Mouse (Mus musculus) left cerebral cortex, postnatal 10 days (tissue): ENCODE results near the gene Stac2. TPM values are rescaled to one million over a fixed set of nuclear protein-coding genes. Genes with fewer than 3 reads are reported as not detected.
A peak's percentile ranks its signal among the peaks of the same experiment; 100 is the strongest.

Experiments
- DNase-seq, 2 experiments: peaks; one replicate each; pipeline ENCODE4 v3.0.0; 2021 to 2022; ENCODE audit warnings: low spot score in 2 of 2, mixed read lengths in 1 of 2; ENCODE audit errors: extremely low spot score in 1 of 2
- intact Hi-C: fragments of 180-260 bp; cut with DNase I; formaldehyde crosslinking; loops from one replicate; pipeline ENCODE4 v1.15.1; 2025
- total RNA-seq, 2 experiments: library from RNA; stranded (reverse); gene quantifications; 2 replicates each; pipeline ENCODE4 v1.2.3; 2021

Gene Stac2
- total RNA-seq, 2 experiments from 2014 or later = 15.3 to 17.7 TPM

DNA sequence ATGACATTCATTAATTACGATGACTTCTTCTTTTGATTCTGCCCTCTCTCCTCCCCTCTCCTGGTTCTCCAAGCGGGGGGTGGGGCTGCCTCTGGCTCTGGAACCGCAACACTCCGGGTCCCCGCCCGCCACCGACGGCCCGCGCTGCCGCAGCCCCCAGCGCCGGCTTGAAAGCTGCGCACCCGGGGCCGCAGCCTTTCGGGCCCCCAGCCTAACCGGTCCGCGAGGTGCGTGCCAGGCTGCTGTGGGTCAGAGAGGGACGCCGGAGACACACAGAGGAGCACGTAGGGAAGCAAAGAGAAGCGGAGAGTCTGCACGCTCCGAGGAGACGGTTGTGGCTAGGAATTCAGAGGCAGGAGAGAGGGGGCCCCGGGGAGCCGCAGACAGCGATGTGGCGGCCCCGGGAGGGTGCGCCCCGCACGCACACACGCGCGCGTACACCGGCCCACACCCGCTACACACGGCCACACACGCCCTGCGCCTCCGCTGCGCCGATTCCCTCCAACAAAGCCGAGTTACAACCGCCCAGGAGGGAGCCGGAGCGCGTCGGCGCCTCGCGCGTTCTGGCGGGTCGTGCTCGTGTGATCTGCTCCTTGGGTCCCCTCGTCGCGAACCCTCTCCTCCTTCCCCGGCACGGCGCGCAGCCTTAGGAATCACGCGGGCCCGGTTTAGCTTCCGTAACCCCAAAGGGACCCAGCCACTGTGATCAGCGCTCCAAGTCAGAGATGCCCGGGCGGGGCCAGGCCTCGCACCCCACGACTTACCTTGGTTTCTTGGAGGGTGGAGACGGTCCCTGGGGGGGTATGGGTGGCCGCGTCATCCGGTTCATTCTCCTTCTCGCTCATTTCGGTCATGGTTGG is 903 bp downstream of the Stac2 start:
- intact Hi-C loops = no loop called here
- DNase-seq = no peak

DNA sequence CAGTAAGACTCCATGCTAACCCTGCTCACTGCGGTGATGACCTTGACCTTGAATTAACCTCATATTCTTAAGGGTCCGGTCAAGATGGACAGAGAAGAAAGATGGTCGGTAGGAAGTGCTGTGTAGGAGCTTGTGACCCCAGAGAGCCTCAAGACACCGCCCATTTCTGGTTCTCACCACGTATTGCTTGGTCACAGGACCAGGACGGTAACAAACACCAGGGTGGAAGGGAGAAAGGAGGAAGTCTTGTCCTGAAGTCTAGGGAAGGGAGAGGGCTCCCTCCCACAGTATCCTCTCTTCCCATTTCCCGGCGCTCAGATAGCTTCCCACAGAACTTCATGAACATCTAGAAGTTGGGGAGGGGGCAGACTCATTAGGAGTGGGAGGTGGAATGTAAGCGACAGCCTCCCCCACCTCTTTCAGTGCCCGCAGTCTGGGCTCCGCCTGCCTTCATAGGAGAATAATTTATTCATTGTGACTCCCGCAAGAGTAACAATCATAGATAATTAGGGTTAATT is 1.6 kb downstream of the Stac2 start:
- no peak for DNase-seq
- intact Hi-C loops = no loop called here

DNA sequence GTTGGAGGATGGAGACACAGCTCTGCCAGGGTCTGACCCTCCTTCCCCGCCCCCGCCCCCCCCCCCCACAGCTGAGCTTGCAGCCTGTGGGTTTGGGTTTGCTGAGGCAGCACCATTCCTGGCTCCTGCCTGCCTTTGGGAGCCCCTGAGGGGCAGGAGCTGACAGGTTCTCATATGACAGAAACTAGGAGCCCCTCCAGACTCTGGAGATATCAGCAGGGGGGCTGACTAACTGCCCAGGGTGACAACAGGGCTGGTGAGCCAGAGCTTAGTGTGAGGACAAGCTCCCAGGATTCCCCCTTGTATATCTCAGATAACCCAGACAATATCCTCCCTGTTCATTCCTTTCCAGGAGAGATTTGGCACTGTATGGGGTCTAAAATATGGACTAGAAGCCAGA is 2.3 kb downstream of the Stac2 start:
- intact Hi-C loops = no loop called here

DNA sequence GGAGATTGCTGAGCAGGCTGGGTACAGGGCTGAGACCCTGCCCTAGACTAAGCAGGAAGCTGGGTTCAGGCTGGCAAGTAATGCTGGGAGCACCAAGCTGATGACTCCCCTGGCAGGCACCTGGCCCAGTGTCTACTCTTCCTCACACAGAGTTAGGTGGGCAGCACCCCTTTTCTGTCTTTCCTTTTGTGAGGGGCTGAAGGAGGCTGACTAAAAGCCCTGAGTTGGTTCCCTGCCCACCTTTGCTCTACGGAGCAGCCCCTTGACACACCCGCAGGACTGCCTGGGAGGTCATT is 2.8 kb downstream of the Stac2 start:
- intact Hi-C loops = no loop called here
- DNase-seq = no peak

More for the DNA sequence above, 2.3 kb downstream of the Stac2 start:
- DNase-seq = no peak

DNA sequence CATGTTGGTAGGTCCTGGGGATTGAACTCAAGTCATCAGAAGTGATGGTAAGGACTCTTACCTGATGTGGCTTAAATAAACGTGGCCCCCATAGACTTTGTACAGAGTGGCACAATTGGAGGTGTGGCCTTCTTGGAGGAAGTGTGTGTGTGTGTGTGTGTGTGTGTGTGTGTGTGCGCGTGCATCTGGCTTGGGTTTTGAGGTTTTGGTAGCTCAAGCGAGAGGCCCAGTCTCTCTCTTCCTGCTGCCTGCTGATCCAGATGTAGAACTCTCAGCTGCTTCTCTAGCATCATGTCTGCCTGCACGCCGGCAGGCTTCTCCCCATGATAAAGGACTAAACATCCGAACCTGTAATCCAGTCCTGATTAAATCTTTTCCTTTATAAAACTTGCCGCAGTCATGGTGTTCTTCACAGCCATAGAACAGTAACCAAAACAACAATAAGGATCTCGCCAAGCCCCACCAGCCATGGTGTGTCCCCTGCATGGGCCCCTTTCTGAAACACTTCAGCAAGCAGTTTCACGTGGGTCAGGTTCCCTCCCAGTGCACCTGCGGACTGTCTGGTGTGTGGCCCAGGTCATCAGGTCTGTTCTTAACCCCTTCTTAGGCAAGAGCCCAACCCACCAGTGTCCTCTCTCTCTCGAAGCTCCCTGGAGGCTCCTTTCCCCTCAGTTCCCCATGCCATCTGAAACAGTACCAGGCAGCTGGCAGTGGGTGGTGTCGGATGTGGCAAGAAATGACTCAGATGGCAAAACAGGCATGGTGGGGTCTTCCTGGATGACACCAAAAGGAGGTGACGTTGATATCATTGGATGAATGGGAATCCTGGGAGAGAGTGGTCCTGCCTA is 3.4 kb downstream of the Stac2 start:
- DNase-seq = no peak
- intact Hi-C loops = no loop called here

DNA sequence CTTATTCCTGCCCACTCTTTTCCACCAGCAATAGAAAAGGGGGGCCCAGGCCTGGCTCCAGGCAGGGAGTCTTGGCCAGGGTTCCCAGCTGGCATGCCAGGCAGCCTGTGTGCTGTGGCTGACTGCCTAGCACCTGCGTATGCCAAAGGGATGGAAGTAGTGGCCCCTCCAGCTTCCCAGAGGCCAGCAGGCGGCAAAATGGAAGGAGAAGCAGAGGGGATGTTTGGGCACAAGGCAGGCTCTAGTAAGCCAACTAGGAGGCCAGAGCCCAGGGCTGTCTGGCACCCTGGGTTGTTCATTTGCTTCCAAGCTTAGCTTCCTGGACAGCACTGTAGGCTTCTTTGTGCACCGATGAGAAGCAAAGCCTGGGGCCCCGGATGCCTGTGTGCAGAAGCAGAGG is 5.5 kb downstream of the Stac2 start:
- DNase-seq = peak; percentile 63 to 72
- intact Hi-C loops = no loop called here

DNA sequence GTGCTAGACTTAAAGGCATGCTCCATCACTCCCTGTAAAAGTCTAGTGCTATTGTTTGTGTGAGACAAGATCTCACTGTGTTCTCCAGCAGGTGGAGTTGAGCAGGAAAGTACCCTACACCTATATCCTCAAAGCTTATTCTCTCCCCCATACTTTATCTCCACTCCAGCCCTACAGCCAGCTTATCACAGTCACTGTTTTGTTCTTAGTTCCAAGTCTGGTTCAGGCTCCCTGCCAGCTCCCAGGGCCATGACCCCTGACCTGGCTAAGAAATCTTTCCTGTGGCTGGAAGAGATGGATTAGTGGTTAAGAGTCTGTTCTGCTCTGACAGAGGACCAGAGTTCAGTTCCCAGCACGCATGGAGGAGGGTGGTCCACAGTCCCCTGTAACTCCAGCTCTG is 6.8 kb downstream of the Stac2 start:
- no peak for DNase-seq
- intact Hi-C loops = no loop called here

DNA sequence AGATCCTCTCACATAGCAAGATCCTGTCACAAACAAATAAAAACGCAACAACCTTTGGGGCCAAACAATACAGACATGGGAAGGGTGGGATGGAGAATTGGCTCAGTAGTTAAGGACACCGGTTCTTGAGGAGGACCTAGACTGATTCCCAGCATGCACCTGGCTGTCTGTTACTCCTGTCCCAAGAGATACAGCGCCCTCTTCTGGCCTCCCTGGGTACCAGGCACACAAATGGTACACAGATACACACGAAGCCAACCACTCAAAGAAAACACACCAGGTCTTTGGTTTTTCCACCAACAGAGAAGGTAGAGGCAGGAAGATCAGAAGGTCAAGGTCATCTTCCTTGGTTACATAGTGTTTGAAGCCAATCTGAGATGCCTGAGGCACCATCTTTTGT is 7.7 kb downstream of the Stac2 start:
- no peak for DNase-seq

DNA sequence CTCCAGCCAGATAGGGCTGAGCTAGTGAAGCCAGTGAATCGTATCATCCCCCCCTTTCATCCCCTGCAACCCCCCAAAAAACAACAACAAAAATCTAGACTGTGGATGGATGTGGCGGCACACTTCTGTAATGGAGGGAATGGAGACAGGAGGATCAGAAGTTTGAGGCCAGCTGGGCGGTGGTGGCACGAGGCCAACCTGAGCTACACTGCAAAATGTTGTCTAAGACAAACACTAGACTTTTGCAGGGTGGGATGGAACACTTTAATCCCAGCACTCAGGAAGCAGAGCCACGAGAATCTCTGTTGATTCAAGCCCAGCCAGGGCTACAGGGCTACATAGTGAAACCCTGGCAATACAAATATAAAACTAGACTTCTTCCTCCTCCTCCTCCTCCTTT is 9.2 kb downstream of the Stac2 start:
- DNase-seq = no peak
- intact Hi-C loops = no loop called here

More for the DNA sequence above, 7.7 kb downstream of the Stac2 start:
- intact Hi-C loops = no loop called here

DNA sequence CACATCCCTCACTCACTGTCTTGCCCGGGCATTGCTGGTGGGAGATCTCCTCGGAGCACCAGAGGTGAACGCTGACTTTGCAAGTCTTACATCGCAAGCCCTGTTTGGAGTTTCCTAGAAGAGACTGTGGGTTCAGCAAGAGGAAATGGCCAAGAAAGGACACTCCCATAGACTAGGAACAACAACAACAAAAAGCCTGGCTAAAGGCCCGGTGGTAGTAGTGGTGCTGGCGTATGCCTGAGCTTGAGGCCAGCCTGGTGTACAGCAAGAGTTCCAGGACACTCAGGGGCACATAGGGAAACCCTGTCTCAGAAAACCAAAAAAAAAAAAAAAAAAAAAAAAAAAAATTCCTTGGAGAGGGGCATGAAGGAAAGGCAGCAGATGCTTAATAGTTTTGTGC is 10.5 kb downstream of the Stac2 start:
- DNase-seq = no peak
- intact Hi-C loops = no loop called here

DNA sequence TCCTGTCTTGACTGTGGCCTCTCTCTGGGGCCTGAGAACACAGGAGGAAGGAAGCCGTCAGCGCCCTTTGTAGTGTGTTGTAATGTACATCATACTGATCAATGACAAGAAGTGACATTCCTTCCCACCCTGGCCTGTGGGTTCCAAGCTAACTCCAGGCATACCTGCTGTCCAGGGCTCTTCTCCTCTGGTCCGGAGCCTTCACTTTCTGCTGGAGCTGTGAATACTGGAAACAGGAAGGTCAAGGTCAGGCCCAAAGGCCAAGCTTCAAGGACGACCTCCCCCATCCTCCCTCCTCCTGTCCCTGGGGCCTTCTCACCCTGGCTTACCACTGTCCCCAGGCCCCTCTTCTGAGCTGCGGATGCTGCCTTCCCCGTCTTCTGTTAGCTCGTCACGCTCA is 12.3 kb downstream of the Stac2 start:
- intact Hi-C loops = no loop called here
- DNase-seq = no peak

DNA sequence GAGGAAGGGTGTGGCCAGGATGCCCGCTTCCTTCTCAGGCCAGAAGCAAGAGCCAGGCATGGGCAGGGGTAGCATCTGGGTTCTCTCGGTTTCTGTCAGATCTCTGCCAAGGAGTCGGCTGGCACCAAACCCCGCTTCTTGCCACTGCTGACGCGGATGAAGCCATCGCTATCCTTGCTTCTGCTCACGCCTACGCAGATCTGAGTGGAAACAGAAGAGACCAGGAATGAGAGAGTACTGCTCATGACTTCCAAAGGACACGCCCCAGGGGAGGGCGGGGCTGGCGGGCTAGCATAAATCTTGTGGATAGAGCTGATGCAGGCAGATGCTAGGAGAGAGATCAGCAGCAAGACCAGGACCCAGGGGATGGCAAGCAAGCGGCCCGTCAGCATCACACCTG is 15.4 kb downstream of the Stac2 start:
- intact Hi-C loops = loop anchor here (10.0 kb wide), 1 partner anchor 167 kb away; the partner anchor contains the start of gene Cdk12
- peak in 1 of 2 experiments; percentile 64 for DNase-seq

DNA sequence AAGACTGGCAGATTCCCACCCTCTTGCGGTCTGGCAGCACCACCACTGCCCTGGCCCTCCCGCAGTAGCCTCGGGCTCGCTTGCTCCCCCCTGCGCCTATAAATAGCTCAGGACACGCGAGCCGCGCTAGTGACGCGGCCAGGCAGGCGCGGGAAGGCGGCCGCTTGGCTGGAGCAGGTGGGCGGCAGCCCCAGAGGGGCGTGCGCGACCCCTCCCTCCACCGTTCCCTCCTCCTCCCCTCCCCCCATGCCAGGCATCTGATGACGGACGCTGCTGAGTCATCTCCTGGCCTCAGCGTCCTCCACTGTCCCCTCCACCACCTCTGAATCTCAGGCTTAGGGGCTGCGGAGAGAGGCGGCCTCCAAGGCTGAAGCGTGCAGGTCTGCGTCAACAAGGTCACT is 17.3 kb downstream of the Stac2 start:
- peak in 1 of 2 experiments; percentile 80 for DNase-seq
- intact Hi-C loops = loop anchor here (10.0 kb wide), 1 partner anchor 169 kb away; the partner anchor contains the start of gene Cdk12

DNA sequence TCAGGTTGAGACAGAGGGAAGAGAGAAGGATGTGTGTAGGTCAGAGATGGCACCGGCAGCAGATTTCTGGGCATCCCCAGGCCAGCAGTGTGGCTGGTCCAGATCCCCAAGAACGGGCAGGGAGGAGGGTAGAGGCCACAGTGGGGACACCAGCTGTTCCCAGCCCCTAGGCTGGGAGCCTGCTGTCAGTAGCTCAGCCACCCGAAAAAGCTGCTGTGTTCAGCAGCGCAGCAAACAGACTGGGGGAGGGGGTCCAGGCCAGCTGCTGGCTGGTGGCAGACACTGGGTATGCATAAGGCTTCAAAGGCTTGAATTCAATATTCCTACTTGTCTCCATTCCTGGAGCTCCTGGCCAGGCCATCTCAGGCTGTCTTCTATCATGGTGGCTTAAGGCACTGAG is 18.4 kb downstream of the Stac2 start:
- DNase-seq = peak in 1 of 2 experiments; percentile 62
- intact Hi-C loops = loop anchor here (10.0 kb wide), 1 partner anchor 170 kb away; the partner anchor contains the start of gene Cdk12

DNA sequence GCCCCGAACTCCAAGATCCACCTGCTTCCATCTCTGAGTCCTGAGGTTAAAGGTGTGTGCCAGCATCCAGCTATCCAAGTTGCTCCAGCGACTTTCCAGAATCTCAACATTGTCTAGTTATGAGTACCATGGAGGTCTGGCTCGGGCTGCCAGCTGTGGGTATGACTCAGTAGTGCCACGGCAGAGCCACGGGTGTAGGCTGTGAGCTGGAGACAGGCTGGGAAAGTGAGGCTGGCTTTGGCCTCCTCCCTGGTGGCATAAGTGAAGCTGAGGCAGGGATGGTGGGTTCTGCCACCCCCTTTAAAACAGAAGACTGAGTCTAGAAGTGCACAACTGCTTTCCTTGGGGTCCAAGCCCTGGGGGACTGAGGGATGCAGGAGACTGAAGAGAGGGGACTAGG is 19.2 kb downstream of the Stac2 start:
- DNase-seq = no peak
- intact Hi-C loops = loop anchor here (10.0 kb wide), 1 partner anchor 171 kb away; the partner anchor contains the start of gene Cdk12

DNA sequence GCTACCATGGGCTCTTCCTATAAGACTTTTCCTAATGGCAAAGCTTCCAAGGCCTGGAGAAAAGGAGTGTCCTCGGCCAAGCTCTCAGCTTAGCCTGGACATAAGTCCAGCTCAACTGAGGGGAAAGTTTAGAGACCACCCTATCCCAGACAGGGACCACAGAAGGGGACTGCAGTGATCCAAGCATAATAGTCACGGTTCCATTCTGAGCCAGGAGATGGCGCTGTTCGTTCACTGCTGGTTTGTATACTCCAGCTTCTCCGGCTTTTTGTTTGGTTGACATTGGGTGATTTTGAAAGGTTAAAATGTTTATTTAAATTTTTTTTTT is 21.9 kb downstream of the Stac2 start:
- intact Hi-C loops = loop anchor here (2.0 to 10.0 kb wide), 2 partner anchors 43 to 173 kb away; partner anchors contain the start of gene Cdk12
- peak; percentile 76 to 81 for DNase-seq

DNA sequence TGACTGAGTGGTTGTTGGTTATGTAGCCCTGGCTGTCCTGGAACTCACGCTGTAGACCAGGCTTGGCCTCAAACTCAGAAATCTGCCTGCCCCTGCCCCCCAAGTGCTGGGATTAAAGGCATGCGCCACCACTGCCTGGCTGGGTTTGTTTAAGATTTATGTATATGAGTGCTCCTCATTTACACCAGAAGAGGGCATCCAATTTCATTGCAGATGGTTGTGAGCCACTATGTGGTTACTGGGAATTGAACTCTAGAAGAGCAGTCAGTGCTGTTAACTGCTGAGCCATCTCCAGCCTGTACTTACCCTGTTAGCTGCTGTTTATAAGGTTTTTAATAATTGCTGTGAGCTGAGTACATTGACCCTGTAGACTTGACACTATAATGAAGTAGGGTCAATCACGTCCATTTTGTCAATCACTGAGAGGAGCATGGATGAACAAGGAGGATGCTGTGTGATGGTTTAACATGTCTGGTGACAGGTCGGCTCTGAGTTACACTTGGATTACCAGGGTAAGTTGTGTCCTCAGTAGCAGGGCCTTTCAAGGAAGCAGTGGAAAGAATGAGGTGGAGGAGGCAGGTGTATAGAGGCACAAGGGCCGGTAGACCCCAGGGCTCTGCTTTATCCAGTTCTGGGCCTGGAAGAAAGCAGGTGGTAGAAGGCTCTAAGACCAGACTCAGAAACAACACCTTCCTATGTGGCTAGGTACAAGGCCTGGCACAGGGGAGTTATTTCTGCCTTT is 22.4 kb downstream of the Stac2 start:
- intact Hi-C loops = loop anchor here (2.0 to 10.0 kb wide), 2 partner anchors 44 to 174 kb away; partner anchors contain the start of gene Cdk12
- DNase-seq = no peak

DNA sequence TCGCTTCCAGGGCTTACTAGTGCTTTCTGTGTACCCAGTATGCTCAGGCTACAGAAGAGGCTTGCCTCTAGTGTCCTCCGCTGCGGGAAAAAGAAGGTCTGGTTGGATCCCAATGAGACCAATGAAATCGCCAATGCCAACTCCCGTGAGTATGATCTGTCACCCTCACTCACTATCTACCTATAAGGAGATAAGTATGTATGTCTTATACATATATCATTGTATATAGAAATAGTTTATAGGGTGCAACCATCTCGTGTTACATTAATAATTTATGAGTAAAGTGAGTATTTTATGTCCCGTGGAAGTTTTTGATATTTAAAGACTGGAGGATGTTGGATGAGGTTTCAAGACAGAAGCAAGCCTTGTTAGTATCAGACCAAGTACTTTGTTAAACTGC is 25.5 kb downstream of the Stac2 start:
- DNase-seq = no peak
- intact Hi-C loops = no loop called here

DNA sequence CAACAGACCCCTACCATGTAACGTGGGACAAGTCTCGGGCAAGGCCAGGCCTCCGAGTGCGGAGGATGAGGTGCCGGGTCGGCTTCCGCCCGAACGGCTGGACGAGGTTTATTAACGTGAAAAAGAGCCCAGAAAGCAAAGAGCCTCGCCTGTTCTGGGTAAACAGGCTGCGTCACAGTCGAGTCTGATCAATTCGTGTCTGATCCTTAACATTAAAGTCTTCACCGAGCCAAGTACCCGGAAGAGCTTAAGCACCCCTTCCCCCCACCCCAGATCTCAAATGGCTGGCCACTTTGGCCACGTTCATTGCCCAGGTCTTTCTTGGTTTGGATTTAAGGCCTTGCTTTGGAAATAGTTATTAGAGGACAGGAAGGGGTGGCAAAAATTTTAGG is 26.0 kb downstream of the Stac2 start:
- no peak for DNase-seq
- intact Hi-C loops = no loop called here
